ENCODE assay signal across 17 mouse cellular contexts in genomic region chr11:89247991-89248390, GRCm38 (mm10). TPM values are rescaled to one million over a fixed set of nuclear protein-coding genes. Genes with fewer than 3 reads are reported as not detected.
DNase-seq lines count a peak whose midpoint lies in the region; TF ChIP-seq lines count a peak whose summit lies in the region.
"Had no signal": no experiment of that assay in that cellular context is flagged by ENCODE, and none has a peak within 500 bp of the region (broad histone marks: within the 10 kb centered on the region; RNA-seq: fewer than 3 reads in every experiment).

No protein-coding gene starts in this region.

- DNase-seq in adrenal gland, postnatal 14 days = peak; percentile 28
- DNase-seq in adrenal gland, postnatal 36 days = no peak
- peak; percentile 18 to 30 for DNase-seq in cerebellum, postnatal 14 days
- no peak for DNase-seq in cerebellum, postnatal 4 days (ENCODE audit: low spot score in 2 of 2)
- peak; percentile 37 for DNase-seq in heart, adult 11 months
- no peak for DNase-seq in heart, adult 2 months
- DNase-seq in adipocyte (ENCODE audit: low spot score) = peak; percentile 83
- DNase-seq in kidney, postnatal 10 days = no peak
- DNase-seq: adrenal gland, postnatal 25 days; cerebellum, adult 18-20 months; cerebellum, adult 8-10 months; cerebellum, adult 9-11 months; cerebellum, postnatal 36 days had no signal

- no peak for TF ChIP-seq EP300 in heart, adult 2 months (IDR thresholded peaks at IDR 0.05; ENCODE audit: insufficient read depth, low read depth, low read length)

- no peaks in the 10 kb centered on the region for H3K4me1 ChIP-seq in heart, adult 2 months (ENCODE audit: control insufficient read depth, insufficient read depth, low read length)
- H3K4me1 ChIP-seq: embryonic facial prominence, embryonic 10.5 days; embryonic facial prominence, embryonic 12.5 days had no signal

- WGBS in heart, adult 2 months = 83% methylated on average over 2 of the region's 2 CpGs

- H3K79me2 ChIP-seq in heart, adult 2 months (replicated peaks; ENCODE audit: control insufficient read depth, insufficient read depth, low read length) = no peaks in the 10 kb centered on the region

- no peaks in the 10 kb centered on the region for H3K36me3 ChIP-seq in heart, adult 2 months (ENCODE audit: control insufficient read depth, insufficient read depth, low read length)
- H3K36me3 ChIP-seq: embryonic facial prominence, embryonic 10.5 days; embryonic facial prominence, embryonic 12.5 days; forebrain, embryonic 12.5 days had no signal

- H3K4me3 ChIP-seq in heart, adult 2 months = no peak overlapping the region
- H3K4me3 ChIP-seq: embryonic facial prominence, embryonic 10.5 days; embryonic facial prominence, embryonic 12.5 days; forebrain, embryonic 12.5 days had no signal

- TF ChIP-seq POLR2A in heart, adult 2 months (IDR thresholded peaks at IDR 0.05; ENCODE audit: insufficient read depth, low read depth, low read length) = no peak

- TF ChIP-seq CTCF in heart, adult 2 months (IDR thresholded peaks at IDR 0.05) = no peak

- no peak overlapping the region for H3K9ac ChIP-seq in heart, adult 2 months (ENCODE audit: low read depth, low read length)
- H3K9ac ChIP-seq: embryonic facial prominence, embryonic 12.5 days; forebrain, embryonic 12.5 days had no signal

- H3K27ac ChIP-seq in heart, adult 2 months = no peak overlapping the region
- H3K27ac ChIP-seq: embryonic facial prominence, embryonic 10.5 days; embryonic facial prominence, embryonic 12.5 days; forebrain, embryonic 12.5 days had no signal

- intact Hi-C loops in heart, adult 2 months (cut with DNase I) = no loop called here

- no peaks in the 10 kb centered on the region for H3K27me3 ChIP-seq in heart, adult 2 months (ENCODE audit: control insufficient read depth, insufficient read depth, low read length)
- H3K27me3 ChIP-seq: embryonic facial prominence, embryonic 12.5 days; forebrain, embryonic 12.5 days had no signal

RNA-seq across cellular contexts. Expression of gene Nog, which starts 54.1 kb away (rescaled TPM):
- 0.64 and 0.85 TPM in 2 replicates for total RNA-seq in adrenal gland, postnatal 14 days (2021)
- under 1 TPM; 0.16 to 0.60 TPM for total RNA-seq in adrenal gland, postnatal 36 days (2021)
- total RNA-seq in heart, adult 2 months (2021) = under 1 TPM; 0.18 to 0.20 TPM
- 0.18 and 0.39 TPM in 2 replicates for polyA plus RNA-seq in heart, adult 2 months (2012; rRNA removed)
- total RNA-seq: adrenal gland, postnatal 25 days; MEL had no signal

Comparison
In these comparisons a context has a peak if more than half of its experiments do, and no peak if none do; other contexts are left out.
1. DNase-seq: peak in adrenal gland, postnatal 14 days (single experiment), cerebellum, postnatal 14 days (2 of 2), heart, adult 11 months (single experiment) and adipocyte (single experiment); none in adrenal gland, postnatal 36 days (0 of 2), cerebellum, postnatal 4 days (0 of 2), heart, adult 2 months (0 of 2) and kidney, postnatal 10 days (single experiment).